ENCODE assay signal across 8 mouse cellular contexts in genomic region chr19:24271326-24271725, GRCm38 (mm10). TPM values are rescaled to one million over a fixed set of nuclear protein-coding genes. Genes with fewer than 3 reads are reported as not detected.
DNase-seq lines count a peak whose midpoint lies in the region.

No protein-coding gene starts in this region.

- H3K4me3 ChIP-seq in embryonic facial prominence, embryonic 10.5 days, result peak overlapping the region; percentile 22; the same call in 1 of the 2 replicates

- H3K4me1 ChIP-seq in embryonic facial prominence, embryonic 10.5 days, result peaks cover 16% of the 10 kb centered on the region

- DNase-seq in layer of hippocampus, adult 11-12 months (ENCODE audit: low spot score), result peak; percentile 53
- no peak for DNase-seq in layer of hippocampus, postnatal 25 days (ENCODE audit: extremely low spot score in 1 of 2, low spot score in 1 of 2)
- peak; percentile 36 for DNase-seq in embryonic facial prominence, embryonic 10.5 days (ENCODE audit: low spot score)
- peak; percentile 37 to 60 for DNase-seq in heart, postnatal 10 days
- peak; percentile 73 to 82 for DNase-seq in kidney, postnatal 36 days
- DNase-seq in lung, postnatal 25 days (ENCODE audit: low spot score), result peak; percentile 37
- DNase-seq in spleen, adult 18-20 months, result no peak
- DNase-seq in thymus, postnatal 4 days, result no peak

- peaks cover 40% of the 10 kb centered on the region for H3K36me3 ChIP-seq in embryonic facial prominence, embryonic 10.5 days (replicated peaks)

- WGBS in embryonic facial prominence, embryonic 10.5 days, result 34% methylated on average over 7 of the region's 7 CpGs

- no peaks in the 10 kb centered on the region for H3K27me3 ChIP-seq in embryonic facial prominence, embryonic 10.5 days (replicated peaks; ENCODE audit: low read depth, poor library complexity, severe bottlenecking)

- intact Hi-C loops in heart, postnatal 10 days (cut with DNase I), result loop anchor here (2.0 to 5.0 kb wide), 2 partner anchors 309 to 411 kb away; no protein-coding TSS in a partner anchor

- no peak overlapping the region; the same call in 1 of the 2 replicates for H3K27ac ChIP-seq in embryonic facial prominence, embryonic 10.5 days (replicated peaks)

- no peaks in the 10 kb centered on the region for H3K9me3 ChIP-seq in embryonic facial prominence, embryonic 10.5 days

RNA-seq across cellular contexts. Expression of gene Fxn, which starts 9.1 kb away (rescaled TPM):
- total RNA-seq in layer of hippocampus, postnatal 25 days (2021), result 1 to 10 TPM; 7.1 to 9.3 TPM
- 62.6 and 65.0 TPM in 2 replicates for polyA plus RNA-seq in embryonic facial prominence, embryonic 10.5 days (2016; fragmentation: Nextera tagmentation; extraction: Ambion mirVana)
- total RNA-seq in heart, postnatal 10 days (2021), result 10 to 100 TPM; 30.9 to 31.3 TPM

RNA-seq across cellular contexts. Expression of gene Tjp2, which starts 46.5 kb away (rescaled TPM):
- 10 to 100 TPM; 18.9 to 19.8 TPM for total RNA-seq in layer of hippocampus, postnatal 25 days (2021)
- 35.1 TPM in 2 replicates for polyA plus RNA-seq in embryonic facial prominence, embryonic 10.5 days (2016; fragmentation: Nextera tagmentation; extraction: Ambion mirVana)
- total RNA-seq in heart, postnatal 10 days (2021), result 10 to 100 TPM; 28.3 to 33.3 TPM

Comparison
In these comparisons a context has a peak if more than half of its experiments do, and no peak if none do; other contexts are left out.
1. DNase-seq: peak in layer of hippocampus, adult 11-12 months (single experiment), embryonic facial prominence, embryonic 10.5 days (single experiment), heart, postnatal 10 days (2 of 2), kidney, postnatal 36 days (2 of 2) and lung, postnatal 25 days (single experiment); none in layer of hippocampus, postnatal 25 days (0 of 2), spleen, adult 18-20 months (0 of 2) and thymus, postnatal 4 days (single experiment).